Mouse (Mus musculus): ENCODE results near the gene Pld3.
A peak's percentile ranks its signal among the peaks of the same experiment; 100 is the strongest.

Pld3 gene

GRCm38 (mm10) chr7:27552931-27553513 lies at the start of gene Pld3, which contains the start of gene 2310022A10Rik:
Gene Pld3 (minus strand): TSS chr7:27553218.
Gene 2310022A10Rik (plus strand): TSS chr7:27553233.
- peak; percentile 96 to 98 for DNase-seq (ENCODE audit: low spot score in 2 of 2)

DNA sequence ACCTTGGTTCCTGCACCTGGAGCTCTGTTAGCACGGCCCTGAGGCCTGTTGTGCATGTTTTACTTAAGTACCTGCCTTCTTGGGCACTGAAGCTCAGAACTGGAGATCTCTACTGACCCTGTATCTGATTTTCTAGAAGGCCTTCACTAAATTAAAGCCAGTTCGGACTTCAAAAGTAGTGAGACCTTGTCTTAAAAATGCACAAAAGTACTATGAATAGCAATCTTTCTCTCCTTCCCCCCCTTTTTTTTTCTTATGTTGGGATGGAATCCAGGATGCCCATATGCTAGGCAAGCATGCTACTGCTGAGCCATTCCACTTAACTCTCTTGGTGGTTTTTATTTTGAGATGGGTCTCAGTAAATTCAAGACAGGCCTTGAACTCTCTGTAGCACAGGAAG lies 49.1 kb upstream of the Pld3 start:
- peak in 1 of 2 experiments; percentile 42 for DNase-seq (ENCODE audit: low spot score in 2 of 2)

DNA sequence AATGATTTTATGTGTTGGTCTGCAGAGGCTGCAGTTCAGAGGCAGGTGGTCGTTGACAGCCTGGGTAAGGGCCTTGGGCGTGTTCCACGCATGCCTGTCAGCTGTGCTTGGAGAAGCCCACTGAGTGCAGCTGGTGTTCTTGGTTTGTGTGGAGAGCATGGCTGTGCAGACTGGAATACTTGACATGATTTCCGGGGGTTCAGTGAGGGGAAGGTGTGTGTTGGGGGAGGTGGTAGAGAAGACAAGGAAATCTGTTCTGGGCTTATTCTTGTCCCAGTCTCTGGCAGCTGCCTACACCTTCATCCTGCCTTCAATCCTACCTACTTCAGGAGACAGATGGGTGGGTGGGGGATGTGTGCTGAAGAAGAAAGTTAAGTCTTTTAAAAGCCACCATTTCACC lies 48.6 kb upstream of the Pld3 start:
- DNase-seq (ENCODE audit: low spot score in 2 of 2): peak; percentile 87

GRCm38 (mm10) chr7:27598053-27598452 lies 45.0 kb upstream of the Pld3 start:
- peak in 1 of 2 experiments; percentile 35 for DNase-seq (ENCODE audit: low spot score in 2 of 2)

DNA sequence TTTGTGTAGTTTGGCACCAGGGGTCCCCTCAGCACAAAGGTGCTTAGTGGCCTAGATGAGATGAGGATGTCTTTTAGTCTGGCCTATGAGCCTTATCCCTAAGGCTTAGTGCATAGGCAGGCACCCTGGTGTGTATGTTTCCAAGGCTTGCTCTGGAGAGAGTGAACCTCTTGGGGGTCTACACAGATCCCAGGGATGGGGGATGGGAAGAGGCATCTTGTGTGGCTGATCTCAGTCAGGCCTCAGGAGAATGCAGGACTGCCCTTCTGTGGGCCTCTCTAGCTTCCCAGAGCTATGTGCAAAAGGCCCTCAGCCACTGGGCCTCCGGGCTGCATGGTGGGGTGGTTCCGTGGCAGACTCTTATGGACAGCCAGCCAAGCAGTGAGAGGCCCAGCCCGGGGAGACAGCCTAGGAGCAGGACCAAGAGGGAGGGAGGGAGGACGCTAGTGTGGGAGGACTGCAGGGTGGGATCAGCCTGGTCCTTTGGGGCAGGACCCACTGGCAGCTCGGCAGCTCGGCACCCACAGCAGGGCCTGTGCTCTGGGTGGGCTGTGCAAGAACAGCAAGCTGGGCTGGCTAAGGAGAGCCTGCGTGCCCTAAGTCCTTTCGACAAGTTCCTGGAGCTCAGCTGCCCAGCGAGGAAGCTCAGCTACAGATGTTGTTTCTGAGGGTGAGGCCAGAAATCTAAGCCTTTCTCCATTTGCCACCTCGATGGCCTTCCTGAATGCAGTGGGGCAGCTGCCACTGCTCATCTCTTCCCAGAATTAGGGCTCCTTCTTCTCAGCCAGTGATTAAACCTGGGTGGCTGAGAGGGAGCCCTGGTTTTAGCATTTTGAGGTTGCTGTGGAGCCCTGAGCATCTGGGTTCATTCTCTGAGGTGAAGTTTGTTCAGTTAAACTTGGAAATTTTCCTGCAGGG lies 43.8 kb upstream of the Pld3 start:
- no peak for DNase-seq (ENCODE audit: low spot score in 2 of 2)

DNA sequence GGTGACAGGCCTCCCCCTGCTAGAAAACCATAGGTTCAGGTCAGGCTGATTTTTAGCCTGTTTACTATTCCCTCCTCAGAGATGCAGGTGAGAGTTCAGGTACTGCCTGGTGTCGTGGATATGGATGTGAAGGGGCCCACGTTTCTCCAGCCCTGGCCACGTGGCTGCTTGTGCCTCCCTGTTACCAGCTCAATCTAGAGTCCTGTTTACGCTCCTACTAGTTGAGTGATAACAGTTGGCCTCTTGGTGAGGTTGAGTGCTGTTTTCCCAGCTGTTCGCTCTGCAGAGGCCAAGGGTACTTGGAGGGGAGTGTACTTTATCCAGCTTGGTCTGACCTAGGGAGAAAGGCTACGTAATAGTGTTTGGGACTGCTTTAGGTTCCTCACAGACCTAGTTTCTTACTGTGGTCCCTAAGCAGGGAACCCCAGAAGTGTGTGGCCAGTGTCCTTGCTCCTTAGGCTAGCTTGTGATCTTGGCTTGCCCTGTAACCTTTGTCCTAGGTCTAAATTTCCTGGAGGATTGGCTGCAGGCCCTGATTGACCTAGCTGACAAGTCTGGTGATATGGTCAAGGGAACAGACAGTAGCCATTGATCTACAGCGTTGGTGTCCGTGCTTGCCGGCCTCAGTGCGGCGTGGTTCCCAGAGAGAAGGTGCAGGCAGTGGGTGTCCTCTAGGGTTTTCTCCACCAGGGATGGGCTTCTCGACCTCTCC lies 40.1 kb upstream of the Pld3 start:
- DNase-seq (ENCODE audit: low spot score in 2 of 2): no peak

DNA sequence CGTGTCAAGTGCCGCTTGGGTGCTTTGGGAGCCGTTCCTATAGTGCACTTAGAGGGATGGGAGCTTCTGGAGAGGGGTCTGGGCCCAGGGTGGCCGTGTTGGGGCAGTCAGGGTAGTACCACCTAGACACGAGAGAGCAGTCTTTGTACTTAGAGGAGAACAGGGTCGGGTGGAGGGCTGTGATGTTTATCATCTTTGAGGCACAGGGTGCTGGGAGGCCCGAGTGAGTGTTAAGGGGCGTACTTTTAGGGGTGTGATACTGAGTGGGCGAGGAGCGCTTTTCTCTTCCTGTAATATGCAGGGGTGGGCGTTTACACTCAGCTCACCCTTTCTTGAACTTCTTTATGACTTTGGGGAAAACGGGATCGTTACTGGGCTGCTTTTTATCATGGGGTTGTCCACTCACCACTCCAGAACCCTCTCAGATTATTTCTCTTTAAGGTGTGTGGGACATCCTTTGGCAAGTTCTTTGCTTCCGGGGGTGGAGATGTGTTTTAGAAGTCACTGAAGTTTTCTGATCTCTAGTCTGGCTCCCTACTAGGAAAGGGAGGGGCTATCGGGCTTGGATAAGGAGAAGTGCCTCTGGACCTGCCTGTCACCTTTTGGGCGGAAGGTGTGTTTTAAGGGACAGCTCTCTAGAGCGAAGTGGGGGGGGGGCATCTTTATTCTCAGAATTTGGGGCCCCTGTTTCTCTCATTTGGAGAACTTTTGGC lies 39.4 kb upstream of the Pld3 start:
- peak in 1 of 2 experiments; percentile 60 for DNase-seq (ENCODE audit: low spot score in 2 of 2)

GRCm38 (mm10) chr7:27591266-27592216 lies 38.5 kb upstream of the Pld3 start, which contains the start of gene Akt2:
Gene Akt2 (plus strand): TSS chr7:27591552.
- peak; percentile 93 for DNase-seq (ENCODE audit: low spot score in 2 of 2)

GRCm38 (mm10) chr7:27590566-27591213 lies 37.7 kb upstream of the Pld3 start:
- DNase-seq (ENCODE audit: low spot score in 2 of 2): no peak

GRCm38 (mm10) chr7:27590088-27590487 lies 37.1 kb upstream of the Pld3 start:
- DNase-seq (ENCODE audit: low spot score in 2 of 2): no peak

- DNase-seq (ENCODE audit: low spot score in 2 of 2): no peak
Observed at GRCm38 (mm10) chr7:27587741-27588140, 34.7 kb upstream of the Pld3 start.

DNA sequence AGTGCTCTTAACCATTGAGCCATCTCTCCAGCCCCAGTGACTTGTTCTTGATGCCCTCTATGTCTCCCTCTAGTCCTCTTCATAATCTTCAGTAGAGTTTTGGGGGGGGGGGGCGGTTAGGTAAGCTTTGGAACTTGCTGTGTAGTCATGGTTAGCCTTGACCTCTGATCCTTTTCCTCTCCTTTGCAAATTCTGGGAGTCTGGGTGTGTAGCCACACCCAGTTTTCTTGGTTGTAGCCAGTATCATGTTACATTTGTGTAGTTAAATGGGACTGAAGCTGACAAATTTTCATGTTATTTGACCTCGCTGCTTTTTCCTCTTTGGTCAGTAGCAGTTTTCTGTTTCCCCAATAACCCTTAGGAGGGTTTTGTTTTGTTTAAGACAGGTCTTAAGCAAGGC lies 33.8 kb upstream of the Pld3 start:
- no peak for DNase-seq (ENCODE audit: low spot score in 2 of 2)

DNA sequence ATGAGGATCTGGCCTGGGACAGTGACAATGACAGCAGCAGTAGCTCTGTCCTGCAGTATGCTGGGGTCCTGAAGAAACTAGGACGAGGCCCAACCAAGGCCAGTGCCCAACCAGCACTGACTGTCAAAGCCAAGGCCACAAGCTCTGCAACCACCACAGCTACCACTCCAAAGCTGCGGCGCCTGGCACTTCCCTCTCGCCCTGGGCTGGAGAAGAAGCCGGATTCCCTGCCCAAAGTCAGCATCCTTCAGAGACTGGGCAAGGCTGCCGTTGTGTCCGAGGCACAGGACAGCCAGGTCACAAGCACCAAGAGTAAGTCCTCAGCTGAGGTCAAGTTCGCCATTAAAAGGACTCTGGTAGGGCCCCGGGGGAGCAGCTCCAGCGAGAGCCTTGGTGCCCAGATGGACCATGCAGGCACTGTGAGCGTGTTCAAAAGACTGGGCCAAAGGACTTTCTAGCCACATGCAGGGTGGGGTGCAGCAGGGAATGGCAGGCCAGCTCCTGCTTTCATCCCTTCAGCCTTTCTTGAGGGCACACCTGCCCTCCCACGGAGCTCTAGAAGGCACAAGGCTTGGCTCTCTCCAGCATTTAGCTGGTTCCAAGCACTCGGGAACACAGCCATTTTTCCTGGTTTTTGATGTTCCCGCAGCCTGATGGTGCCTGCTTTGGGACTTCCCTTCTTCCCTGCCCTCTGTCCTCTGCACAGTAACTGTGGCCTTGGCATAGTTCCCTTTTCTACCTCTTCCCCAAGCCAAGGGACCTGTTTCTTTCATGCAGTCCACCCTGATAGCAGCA lies 27.6 kb upstream of the Pld3 start:
- DNase-seq (ENCODE audit: low spot score in 2 of 2): no peak

GRCm38 (mm10) chr7:27578465-27578864 lies 25.4 kb upstream of the Pld3 start:
- DNase-seq (ENCODE audit: low spot score in 2 of 2): no peak

DNA sequence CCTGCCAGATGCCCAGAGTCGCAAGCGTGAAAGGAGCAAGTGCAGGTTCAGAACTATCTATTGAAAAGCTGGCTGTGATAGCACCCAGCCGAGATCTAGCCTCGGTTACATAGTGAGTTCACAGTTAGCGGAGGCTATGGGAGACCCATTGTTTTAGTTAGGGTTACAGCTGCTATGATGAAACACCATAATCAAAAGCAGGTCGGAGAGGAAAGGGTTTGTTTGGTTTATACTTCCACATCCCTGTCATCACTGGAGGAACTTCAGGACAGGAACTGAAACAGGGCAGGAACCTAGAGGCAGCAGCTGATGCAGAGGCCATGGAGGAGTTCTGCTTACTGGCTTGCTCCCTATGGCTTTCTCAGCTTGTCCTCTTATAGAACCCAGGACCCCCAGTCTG lies 24.6 kb upstream of the Pld3 start:
- DNase-seq (ENCODE audit: low spot score in 2 of 2): no peak

DNA sequence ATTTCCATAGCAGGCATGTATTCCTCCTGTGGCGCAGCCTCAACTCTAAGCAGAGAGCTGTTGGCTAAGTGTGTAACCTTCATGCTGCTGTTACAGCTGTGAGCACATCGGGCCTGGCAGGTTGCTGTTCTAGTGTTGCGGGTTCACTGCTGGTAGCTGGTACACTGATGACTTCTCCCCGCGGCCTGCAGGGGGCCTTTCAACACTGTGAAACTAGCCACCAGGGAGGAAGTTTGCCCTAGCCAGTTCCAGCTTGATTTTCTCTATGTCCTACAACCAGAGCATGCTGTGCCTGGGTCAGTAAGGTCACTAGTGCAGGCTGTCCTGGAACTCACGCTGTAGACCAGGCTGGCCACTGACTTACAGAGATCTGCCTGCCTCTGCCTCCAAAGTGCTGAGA lies 23.9 kb upstream of the Pld3 start:
- DNase-seq (ENCODE audit: low spot score in 2 of 2): peak in 1 of 2 experiments; percentile 53

GRCm38 (mm10) chr7:27574124-27574880 lies 21.3 kb upstream of the Pld3 start:
- no peak for DNase-seq (ENCODE audit: low spot score in 2 of 2)

GRCm38 (mm10) chr7:27572133-27572532 lies 19.1 kb upstream of the Pld3 start:
- DNase-seq (ENCODE audit: low spot score in 2 of 2): no peak
